Mouse (Mus musculus) thymus, adult 2 months (tissue): ENCODE results near the gene Thtpa.

Experiments
- CTCF ChIP-seq: fragments of 200-500 bp; IDR thresholded peaks from 2 replicates; pipeline ENCODE4 v1.5.1; 2012; ENCODE audit warnings: mild to moderate bottlenecking, control low read depth, low read length, moderate library complexity, borderline replicate concordance; ENCODE audit not compliant: control insufficient read depth, poor library complexity, insufficient read depth; ENCODE audit errors: extremely low read depth
- POLR2A ChIP-seq: fragments of 200-500 bp; IDR thresholded peaks from 2 replicates; pipeline ENCODE4 v1.6.1; 2012; ENCODE audit warnings: mild to moderate bottlenecking, low read length, control low read depth, moderate library complexity; ENCODE audit not compliant: control insufficient read depth, poor library complexity, insufficient read depth; ENCODE audit errors: extremely low read depth

- TF ChIP-seq CTCF = 0 out of 2 replicates have a peak, but pooled peaks have one; percentile 16
- no peak for TF ChIP-seq POLR2A
Measured at GRCm38 (mm10) chr14:55101592-55101991, 7.0 kb downstream of the Thtpa start.
